ENCODE assay signal across 17 mouse cellular contexts in genomic region chr17:65742969-65743368, GRCm38 (mm10). TPM values are rescaled to one million over a fixed set of nuclear protein-coding genes. Genes with fewer than 3 reads are reported as not detected.
DNase-seq lines count a peak whose midpoint lies in the region; ATAC-seq and TF ChIP-seq lines count a peak whose summit lies in the region.
"Had no signal": no experiment of that assay in that cellular context is flagged by ENCODE, and none has a peak within 500 bp of the region (broad histone marks: within the 10 kb centered on the region; RNA-seq: fewer than 3 reads in every experiment).

No protein-coding gene starts in this region.

- no peaks in the 10 kb centered on the region for H3K27me3 ChIP-seq in kidney, adult 2 months (replicated peaks; ENCODE audit: control insufficient read depth, insufficient read depth, low read length)
- H3K27me3 ChIP-seq in forebrain, embryonic 16.5 days (replicated peaks; ENCODE audit: control insufficient read depth, insufficient read depth, low read length), result no peaks in the 10 kb centered on the region
- H3K27me3 ChIP-seq in midbrain, embryonic 15.5 days (replicated peaks), result no peaks in the 10 kb centered on the region
- H3K27me3 ChIP-seq: heart, embryonic 13.5 days; liver, embryonic 12.5 days; lung, embryonic 15.5 days had no signal

- no peaks in the 10 kb centered on the region for H3K4me1 ChIP-seq in kidney, adult 2 months (ENCODE audit: control insufficient read depth, insufficient read depth, low read length)
- H3K4me1 ChIP-seq in cortical plate, adult 2 months (ENCODE audit: control insufficient read depth, insufficient read depth, low read length), result peaks cover 2% of the 10 kb centered on the region
- peaks cover 14% of the 10 kb centered on the region for H3K4me1 ChIP-seq in forebrain, embryonic 16.5 days (replicated peaks; ENCODE audit: control insufficient read depth, insufficient read depth, low read length)
- H3K4me1 ChIP-seq in midbrain, embryonic 15.5 days, result peaks cover 15% of the 10 kb centered on the region
- H3K4me1 ChIP-seq: liver, embryonic 12.5 days; lung, embryonic 15.5 days had no signal

- ATAC-seq in forebrain, embryonic 16.5 days, result peak; percentile 9
- ATAC-seq in midbrain, embryonic 15.5 days (replicated peaks), result 0 out of 2 replicates have a peak, but pooled peaks have one; percentile 9
- ATAC-seq: intestine, postnatal 0 days; liver, embryonic 12.5 days had no signal

- no peak for TF ChIP-seq CTCF in kidney, adult 2 months (conservative IDR thresholded peaks at IDR 0.05; ENCODE audit: insufficient read depth, insufficient read length, low read depth, low read length)
- no peak for TF ChIP-seq CTCF in cortical plate, adult 2 months (IDR thresholded peaks at IDR 0.05; ENCODE audit: extremely low read depth, insufficient read depth, low read length)

- TF ChIP-seq POLR2A in kidney, adult 2 months (IDR thresholded peaks at IDR 0.05; ENCODE audit: low read depth, low read length), result no peak
- TF ChIP-seq POLR2A in cortical plate, adult 2 months (IDR thresholded peaks at IDR 0.05; ENCODE audit: extremely low read depth, insufficient read depth, low read length), result no peak

- H3K36me3 ChIP-seq in kidney, adult 2 months (ENCODE audit: control insufficient read depth, insufficient read depth, low read length), result no peaks in the 10 kb centered on the region
- H3K36me3 ChIP-seq in forebrain, embryonic 16.5 days (ENCODE audit: control insufficient read depth, insufficient read depth), result no peaks in the 10 kb centered on the region
- H3K36me3 ChIP-seq in midbrain, embryonic 15.5 days (replicated peaks), result no peaks in the 10 kb centered on the region
- H3K36me3 ChIP-seq: liver, embryonic 12.5 days; lung, embryonic 15.5 days had no signal

- no peak overlapping the region; the same call in 1 of the 2 replicates for H3K9ac ChIP-seq in forebrain, embryonic 16.5 days (replicated peaks; ENCODE audit: low read depth, low read length)
- no peak overlapping the region for H3K9ac ChIP-seq in midbrain, embryonic 15.5 days
- H3K9ac ChIP-seq: heart, embryonic 13.5 days; liver, embryonic 12.5 days; lung, embryonic 15.5 days had no signal

- no peak overlapping the region for H3K4me3 ChIP-seq in kidney, adult 2 months (ENCODE audit: insufficient read depth, low read depth, low read length)
- no peak overlapping the region for H3K4me3 ChIP-seq in cortical plate, adult 2 months (ENCODE audit: insufficient read depth, low read length)
- no peak overlapping the region for H3K4me3 ChIP-seq in forebrain, embryonic 16.5 days (replicated peaks; ENCODE audit: low read length)
- H3K4me3 ChIP-seq in midbrain, embryonic 15.5 days, result no peak overlapping the region
- H3K4me3 ChIP-seq: heart, embryonic 13.5 days; liver, embryonic 12.5 days; lung, embryonic 15.5 days had no signal

- H3K9me3 ChIP-seq in forebrain, embryonic 16.5 days (ENCODE audit: control insufficient read depth, low read length), result no peaks in the 10 kb centered on the region
- H3K9me3 ChIP-seq in midbrain, embryonic 15.5 days, result no peaks in the 10 kb centered on the region
- H3K9me3 ChIP-seq: heart, embryonic 13.5 days; liver, embryonic 12.5 days; lung, embryonic 15.5 days had no signal

- no peak overlapping the region for H3K27ac ChIP-seq in kidney, adult 2 months (ENCODE audit: insufficient read depth, low read depth, low read length)
- peak overlapping the region; percentile 79 for H3K27ac ChIP-seq in cortical plate, adult 2 months (ENCODE audit: insufficient read depth, low read length)
- H3K27ac ChIP-seq in forebrain, embryonic 16.5 days (ENCODE audit: low read length), result no peak overlapping the region
- peak overlapping the region; percentile 48 for H3K27ac ChIP-seq in midbrain, embryonic 15.5 days
- H3K27ac ChIP-seq: heart, embryonic 13.5 days; liver, embryonic 12.5 days; lung, embryonic 15.5 days had no signal

- WGBS in kidney, adult 2 months, result 45% methylated on average over 4 of the region's 4 CpGs
- WGBS in forebrain, embryonic 16.5 days, result 27% methylated on average over 4 of the region's 4 CpGs
- 39% methylated on average over 4 of the region's 4 CpGs for WGBS in midbrain, embryonic 15.5 days

- DNase-seq in kidney, adult 2 months, result peak; percentile 45
- no peak for DNase-seq in kidney, postnatal 14 days
- DNase-seq in lung, adult 18-20 months, result no peak
- DNase-seq in left cerebral cortex, adult 8-10 months (ENCODE audit: low spot score in 2 of 2), result no peak
- no peak for DNase-seq in urinary bladder, postnatal 14 days (ENCODE audit: low spot score)
- DNase-seq: adrenal gland, postnatal 25 days; cerebellum, adult 2 months; heart, postnatal 36 days; kidney, postnatal 4 days; thymus, postnatal 36 days had no signal

- no peak overlapping the region for H3K4me2 ChIP-seq in forebrain, embryonic 16.5 days (ENCODE audit: low read length)
- no peak overlapping the region for H3K4me2 ChIP-seq in midbrain, embryonic 15.5 days
- H3K4me2 ChIP-seq: heart, embryonic 13.5 days; liver, embryonic 12.5 days; lung, embryonic 15.5 days had no signal

RNA-seq across cellular contexts. Expression of gene Rab31, which starts 29.6 kb away (rescaled TPM):
- 16.8 and 17.6 TPM in 2 replicates for polyA plus RNA-seq in kidney, adult 2 months (2012; rRNA removed)
- 78.3 and 84.6 TPM in 2 replicates for polyA plus RNA-seq in cortical plate, adult 2 months (2012; rRNA removed)
- polyA plus RNA-seq in forebrain, embryonic 16.5 days (2015; fragmentation: Nextera tagmentation; extraction: Ambion mirVana), result 73.5 and 83.6 TPM in 2 replicates
- 76.6 and 80.1 TPM in 2 replicates for polyA plus RNA-seq in midbrain, embryonic 15.5 days (2015; fragmentation: Nextera tagmentation; extraction: Ambion mirVana)
- total RNA-seq in left cerebral cortex, adult 8-10 months (2022), result 10 to 100 TPM; 57.5 to 61.3 (median 58.3) TPM

RNA-seq across cellular contexts. Expression of gene Ppp4r1, which starts 39.4 kb away (rescaled TPM):
- polyA plus RNA-seq in kidney, adult 2 months (2012; rRNA removed), result 34.3 and 37.6 TPM in 2 replicates
- polyA plus RNA-seq in cortical plate, adult 2 months (2012; rRNA removed), result 72.1 and 79.9 TPM in 2 replicates
- polyA plus RNA-seq in forebrain, embryonic 16.5 days (2015; fragmentation: Nextera tagmentation; extraction: Ambion mirVana), result 47.8 and 54.6 TPM in 2 replicates
- polyA plus RNA-seq in midbrain, embryonic 15.5 days (2015; fragmentation: Nextera tagmentation; extraction: Ambion mirVana), result 45.1 and 49.2 TPM in 2 replicates
- 10 to 100 TPM; 42.5 to 59.2 (median 48.4) TPM for total RNA-seq in left cerebral cortex, adult 8-10 months (2022)

Comparison
In these comparisons a context has a peak if more than half of its experiments do, and no peak if none do; other contexts are left out.
1. H3K27ac ChIP-seq: peak in cortical plate, adult 2 months (single experiment) and midbrain, embryonic 15.5 days (single experiment); none in kidney, adult 2 months (single experiment) and forebrain, embryonic 16.5 days (single experiment).